Mouse (Mus musculus) testis, postnatal 10 days (tissue): ENCODE results near the gene Cfap157.

Source experiments
- DNase-seq: peaks from one replicate; pipeline ENCODE4 v3.0.0; 2021; ENCODE audit warnings: low spot score

Gene Cfap157

DNA sequence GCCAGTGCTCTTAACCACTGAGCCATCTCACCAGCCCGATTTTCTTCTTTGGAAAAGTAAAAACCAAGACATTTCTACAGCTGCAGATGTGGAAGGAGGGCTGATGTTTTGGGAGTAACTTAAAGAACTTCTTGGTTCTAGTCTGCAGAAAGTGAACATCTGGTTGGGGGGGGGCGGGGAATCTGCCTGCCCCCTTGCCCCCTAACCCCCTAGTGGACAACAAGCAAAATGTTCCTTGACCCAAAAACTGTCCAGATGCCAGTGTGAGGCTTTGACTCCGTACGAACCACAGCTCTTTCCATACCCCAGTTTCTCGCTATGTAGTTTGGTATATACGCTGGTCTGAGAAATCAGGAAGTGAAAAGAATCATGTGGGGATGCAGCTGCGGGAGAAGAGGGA is 34.0 kb downstream of the Cfap157 start:
- no peak for DNase-seq

DNA sequence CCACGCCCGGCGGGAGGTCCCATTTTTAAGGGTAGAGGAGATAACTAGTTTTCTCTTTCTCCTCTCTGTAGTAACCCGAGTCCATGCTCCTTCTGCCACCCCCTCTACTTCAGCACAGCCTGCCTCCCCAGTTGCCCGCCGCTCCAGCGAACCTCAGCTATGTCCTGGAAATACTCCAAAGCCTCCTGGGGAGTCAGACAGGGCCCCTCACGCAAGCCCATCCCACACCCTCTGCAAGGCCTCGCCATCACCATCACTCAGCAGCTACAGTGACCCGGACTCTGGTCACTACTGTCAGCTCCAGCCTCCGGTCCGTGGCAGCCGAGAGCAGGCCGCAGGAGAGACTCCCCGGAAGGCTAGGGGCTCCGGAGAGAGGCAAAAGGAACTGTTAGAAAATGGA is 35.1 kb downstream of the Cfap157 start:
- no peak for DNase-seq

DNA sequence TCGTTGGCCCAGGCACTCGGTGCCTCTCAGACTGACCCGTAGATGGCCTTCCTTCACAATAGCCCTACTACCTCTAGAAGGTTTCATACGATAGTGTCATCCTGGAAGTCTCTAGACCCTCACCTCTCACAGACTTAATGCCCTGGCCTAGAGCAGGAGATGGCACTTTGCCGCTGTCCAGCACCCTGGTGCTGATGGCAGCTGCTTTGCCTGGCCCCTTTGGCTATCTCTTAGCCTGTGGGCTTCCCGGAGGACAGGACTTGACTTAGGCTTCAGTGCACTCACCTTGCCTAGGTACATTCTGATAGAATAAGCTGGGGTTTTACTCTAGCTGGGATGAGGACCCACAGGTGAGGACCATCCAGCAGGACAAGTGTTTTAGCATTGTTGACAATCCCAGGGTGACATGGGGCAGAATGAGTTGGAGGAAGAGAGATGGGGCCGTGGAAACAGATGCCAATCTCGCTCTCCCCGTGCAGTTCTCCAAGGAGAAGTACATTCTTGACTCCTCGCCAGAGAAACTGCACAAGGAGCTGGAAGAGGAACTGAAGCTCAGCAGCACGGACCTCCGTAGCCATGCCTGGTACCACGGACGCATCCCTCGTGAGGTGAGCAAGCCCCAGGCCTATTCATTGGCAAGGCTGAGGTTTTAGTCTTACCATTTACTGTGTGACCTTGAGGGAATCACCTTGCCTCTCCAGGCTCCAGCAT is 39.8 kb downstream of the Cfap157 start:
- no peak for DNase-seq

DNA sequence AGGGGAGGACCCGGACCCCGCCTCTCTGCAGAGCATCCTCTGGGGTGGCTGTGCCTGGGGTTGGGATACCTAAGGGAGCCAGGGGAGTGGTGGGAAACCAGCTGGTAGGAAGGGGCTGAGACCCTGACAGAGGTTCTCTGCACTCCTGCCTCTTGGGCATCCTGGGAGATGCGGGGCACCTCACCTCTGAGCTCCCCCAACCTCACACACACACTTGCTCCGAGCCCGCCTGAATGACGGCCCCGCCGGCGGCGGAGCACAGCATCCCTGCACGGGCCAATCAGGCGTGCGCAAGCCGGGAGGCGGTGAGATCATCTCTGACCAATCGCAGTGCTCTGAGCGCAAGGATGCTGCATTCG is 42.1 kb downstream of the Cfap157 start:
- DNase-seq: no peak

DNA sequence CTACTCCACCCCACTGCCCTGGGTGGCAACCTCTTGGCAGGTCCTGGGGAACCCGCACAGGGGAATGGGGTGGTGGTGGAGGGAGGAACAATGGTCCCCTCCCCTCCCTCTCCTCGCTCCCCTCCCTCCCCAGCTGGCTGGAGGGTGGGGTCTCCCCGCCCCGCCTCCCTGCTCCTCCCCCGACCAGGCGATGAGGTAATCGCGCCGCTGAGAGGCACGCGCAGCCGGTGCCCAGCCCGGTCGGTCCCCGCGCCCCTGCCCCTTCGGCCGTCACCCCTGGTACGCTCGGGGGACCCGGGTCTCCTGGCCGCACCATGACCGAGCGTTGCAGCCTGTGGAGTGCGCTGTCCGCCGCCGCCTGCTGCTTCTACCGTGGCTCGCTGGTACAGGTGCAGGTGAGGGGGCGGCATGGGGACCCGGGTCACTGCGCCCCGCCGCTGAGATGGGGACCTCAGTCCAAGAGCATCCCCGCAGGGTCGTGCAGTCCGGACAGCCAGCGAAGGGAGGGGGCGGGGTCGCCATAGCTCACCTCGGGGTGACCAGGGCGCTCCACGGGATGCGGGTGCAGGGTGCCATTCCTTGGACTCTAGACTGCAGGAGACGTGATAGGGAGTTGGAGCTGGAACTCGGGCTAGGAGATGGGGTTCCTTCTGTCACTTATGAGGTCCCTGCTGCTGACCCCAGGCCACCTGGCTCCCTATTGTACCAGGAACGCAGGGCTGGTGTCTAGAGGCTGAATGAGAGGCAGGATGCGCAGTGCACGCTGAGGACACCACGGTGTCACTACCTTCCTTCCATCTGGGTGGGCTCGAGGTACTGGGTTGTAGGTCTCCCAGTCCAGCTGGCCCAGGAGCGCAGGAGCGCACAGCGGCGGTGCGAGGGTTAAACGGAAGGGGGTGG is 42.7 kb downstream of the Cfap157 start:
- peak; percentile 68 for DNase-seq

DNA sequence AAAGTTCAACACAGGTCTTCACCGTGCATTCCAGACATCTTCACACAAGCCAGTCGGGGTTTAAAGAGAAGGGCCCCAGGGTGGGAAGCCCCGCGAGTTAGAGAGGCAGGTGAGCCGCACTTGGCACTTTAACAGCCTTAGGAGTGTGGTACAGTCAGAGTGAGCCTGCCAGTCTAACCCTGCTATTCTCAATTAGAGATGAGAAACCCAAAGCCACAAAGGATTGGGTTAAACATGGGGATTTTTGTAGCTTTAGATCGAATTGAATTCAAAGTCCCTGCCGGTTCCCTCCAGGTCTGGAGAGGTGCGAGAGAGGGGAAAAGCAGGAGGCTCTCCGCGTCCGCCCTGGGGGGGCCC is 43.3 kb downstream of the Cfap157 start, which contains the start of gene 6330409D20Rik:
TSS of gene 6330409D20Rik (minus strand) at position 101 of the 357 bp plus-strand sequence.
- DNase-seq: no peak

DNA sequence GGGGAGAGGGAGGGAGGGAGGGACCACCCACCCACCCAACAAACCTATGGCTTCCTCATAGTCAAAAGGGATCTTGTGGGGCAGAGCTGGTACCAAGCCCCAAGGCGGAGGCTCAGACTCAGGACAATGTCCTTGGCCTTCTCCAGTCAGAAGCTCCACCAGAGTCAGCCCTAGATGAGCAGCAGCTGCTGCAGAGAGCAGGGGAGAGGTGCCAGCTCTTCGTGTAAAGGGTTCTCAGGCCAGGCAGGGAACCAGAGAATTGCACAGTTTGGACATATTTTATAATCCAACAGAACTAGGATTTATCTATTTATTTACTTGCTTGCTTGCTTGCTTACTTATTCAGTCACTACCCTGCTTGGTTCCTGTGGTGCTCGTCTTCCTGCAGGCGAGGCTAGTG is 44.9 kb downstream of the Cfap157 start:
- no peak for DNase-seq

DNA sequence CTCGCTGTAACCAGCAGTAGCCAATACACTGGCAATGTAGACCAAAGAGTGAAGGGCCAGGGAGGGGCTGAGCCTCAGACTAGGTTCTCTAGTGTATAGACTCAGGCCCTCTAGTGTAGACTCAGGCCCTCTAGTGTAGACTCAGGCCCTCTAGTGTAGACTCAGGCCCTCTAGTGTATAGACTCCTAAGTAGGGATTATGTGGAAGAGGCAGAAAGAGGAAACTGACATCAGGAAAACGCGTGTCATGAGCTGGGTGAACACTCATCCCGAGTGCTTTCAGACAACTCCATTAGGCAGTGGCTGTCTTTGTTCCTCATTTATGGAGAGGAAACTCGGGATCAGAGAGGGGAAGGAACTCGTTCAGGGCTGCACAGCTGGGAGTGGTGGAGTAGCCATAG is 47.2 kb downstream of the Cfap157 start:
- DNase-seq: no peak

DNA sequence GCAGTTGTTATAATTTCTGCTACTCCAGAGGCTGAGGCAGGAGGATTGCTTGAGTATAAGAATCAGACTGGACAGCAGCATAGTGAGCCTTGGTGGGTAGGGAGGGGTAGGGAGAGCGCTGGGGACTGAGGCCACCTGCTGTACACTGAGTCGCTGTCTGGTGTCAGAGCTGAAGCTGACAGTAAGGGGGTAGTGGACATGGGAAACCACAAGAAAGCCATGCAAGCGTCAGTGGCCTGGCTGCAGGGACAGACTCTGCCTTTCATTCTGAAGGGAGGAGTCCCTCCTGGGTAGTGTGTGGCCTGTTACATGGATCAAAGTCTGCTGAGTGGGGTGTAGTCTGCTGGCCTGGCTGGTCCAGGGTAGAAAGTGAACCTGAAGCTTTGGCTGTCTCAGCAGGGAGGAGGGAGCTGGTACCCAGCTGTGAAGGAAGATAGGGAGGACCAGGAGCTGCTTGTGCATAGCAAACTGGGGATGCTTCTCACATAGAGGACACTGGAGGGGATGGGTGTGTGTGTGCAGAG is 47.9 kb downstream of the Cfap157 start:
- no peak for DNase-seq

DNA sequence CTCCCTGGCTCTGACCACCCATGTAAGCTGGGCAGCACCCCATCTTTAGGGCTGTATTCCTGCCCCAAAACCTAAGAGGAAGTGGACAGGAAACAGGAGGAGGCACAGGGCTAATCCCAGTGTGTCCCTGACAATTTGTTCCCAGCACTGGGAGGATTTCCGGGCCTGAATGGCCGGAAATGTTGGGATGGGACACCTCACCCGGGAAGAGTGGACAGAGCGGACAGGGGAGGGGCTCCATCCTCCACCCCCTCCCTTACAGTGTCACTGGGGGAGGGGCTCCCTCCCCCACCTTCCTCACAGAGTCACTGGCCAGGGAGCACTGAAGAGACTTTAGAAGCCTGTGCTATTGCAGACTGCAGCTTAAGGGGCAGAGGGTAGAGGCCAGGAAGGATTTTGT is 49.3 kb downstream of the Cfap157 start:
- peak; percentile 43 for DNase-seq

DNA sequence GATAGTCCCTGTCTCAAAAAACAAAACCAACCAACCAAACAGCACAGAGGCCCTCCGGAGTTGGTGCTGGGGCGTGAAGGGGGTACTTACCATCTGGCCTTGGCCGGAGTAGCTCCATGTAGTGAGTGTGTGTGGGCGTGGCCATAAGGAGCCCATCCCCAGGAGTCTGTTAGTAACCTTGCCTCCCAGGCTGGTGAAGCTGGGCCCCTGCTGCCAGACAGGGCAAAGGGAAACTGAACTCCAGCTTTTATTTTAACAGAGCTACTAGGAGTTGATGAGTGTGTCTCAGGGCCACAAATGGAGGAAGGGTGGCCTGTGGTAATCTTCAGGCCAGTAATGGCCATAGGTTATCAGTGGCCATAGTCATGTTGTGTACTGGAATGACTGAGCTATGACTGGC is 49.7 kb downstream of the Cfap157 start:
- peak; percentile 41 for DNase-seq

DNA sequence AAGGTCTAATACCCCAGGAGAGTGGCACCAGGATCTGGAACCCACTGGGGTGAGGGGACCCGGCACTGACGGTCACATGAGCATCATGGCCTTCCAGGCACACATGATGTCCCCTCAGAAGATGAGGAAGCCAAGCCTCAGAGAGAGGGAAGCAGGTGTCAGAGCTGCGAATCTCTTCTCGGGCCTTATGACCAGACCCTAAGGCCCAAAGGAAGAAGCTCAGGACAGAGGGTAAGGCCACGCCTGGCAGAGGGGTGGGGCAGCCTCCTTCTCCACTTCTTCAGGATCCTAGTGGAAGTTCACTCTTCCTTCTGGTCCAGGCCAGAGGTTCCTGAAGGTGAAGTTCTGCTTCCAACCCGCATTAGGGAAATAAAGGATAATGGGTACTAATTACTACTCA is 51.5 kb downstream of the Cfap157 start:
- DNase-seq: no peak

DNA sequence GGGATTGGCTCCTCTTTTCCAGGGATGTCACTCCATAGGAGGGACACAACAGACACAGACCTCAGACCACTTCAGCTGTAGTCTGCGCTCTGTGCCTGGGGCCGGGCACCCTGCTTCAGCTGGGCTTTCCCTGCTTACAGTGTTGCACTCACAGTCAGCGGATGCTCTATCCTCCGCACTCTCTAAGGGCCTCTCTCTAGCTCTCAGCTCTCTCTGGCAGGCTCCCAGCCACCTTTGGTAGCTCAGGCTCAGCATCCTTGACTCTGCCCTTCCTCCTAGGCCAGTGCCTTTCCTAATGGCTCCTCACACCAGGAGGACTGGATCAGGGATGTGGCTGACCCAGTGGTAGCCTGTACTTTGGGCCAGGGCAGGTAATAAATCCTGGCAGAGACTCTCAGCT is 52.3 kb downstream of the Cfap157 start:
- DNase-seq: no peak

DNA sequence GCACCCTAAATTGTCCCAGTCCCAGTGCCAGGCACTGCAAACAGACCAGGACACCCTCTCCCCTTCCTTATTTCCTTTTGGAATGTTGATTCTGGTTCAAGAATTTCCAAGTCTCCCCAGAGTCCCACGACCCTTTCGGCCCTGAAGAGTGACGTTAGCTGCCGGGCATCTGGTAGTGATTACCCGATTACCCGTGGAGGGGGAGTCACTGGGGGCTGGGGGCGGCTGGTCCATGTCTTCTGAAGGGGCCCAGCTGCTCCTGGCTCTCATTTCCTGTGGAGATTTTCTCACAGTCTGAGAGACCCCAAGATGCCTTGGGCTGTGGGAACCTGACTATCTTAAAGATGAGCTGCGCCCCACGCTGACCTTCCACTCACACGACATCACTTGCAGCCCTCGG is 53.4 kb downstream of the Cfap157 start:
- peak; percentile 46 for DNase-seq

DNA sequence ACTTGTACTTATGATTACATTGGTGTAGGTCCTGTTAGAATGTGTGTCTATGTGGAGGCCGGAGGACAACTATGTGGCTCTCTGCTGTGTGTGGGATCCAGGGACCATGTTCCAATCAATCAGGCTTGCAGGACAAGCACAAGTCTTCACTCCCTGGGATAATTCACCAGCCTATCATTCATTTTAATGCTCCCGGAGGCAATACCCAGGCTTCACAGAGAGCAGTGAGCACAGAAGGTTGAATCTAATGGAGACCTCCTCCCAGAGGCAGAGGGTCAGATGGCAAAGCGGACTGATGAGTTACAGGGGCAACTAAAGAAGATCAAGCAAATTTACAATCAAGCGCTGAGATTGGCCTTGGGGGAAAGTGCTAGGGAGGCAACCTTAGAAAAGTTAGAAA is 54.7 kb downstream of the Cfap157 start:
- DNase-seq: no peak

DNA sequence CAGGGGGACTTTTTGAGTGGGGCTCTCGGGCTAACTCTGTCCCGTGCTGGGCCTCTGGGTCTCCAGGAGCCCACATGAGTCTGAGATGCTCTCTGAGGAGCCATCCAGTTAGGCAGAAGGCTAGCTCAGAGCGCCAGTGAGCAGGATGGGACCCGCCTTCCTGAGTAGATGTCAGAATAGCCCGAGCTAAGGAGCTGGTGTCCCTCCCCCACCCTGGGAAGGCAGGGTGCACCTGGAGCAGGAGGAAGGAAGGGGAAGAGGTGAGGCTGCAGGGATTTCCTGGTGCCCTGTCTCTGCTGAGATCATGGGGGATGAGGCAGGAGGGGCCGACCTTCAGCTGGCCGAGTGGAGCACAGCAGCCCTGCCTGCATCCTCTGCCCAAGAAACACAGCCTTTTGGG is 55.8 kb downstream of the Cfap157 start:
- DNase-seq: peak; percentile 46

DNA sequence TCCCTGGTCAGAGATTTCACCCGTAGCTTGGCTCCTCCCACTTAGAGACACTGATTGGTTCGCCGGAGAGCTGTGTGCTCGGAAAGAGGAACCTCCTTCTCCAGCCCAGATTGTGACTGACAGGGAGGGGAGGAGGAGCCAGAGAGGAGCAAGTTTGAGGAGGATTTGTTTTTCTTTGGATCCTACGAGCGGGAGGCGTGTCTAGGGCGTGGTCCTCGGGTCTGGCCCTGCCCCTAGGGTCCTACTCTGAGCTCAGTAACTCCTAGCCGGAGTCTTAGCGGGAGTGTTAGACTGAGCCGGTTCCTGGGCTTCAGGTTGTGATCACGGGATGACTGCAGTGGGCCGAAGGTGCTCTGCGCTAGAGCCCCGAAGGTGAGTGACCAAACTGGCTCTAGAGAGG is 56.8 kb downstream of the Cfap157 start:
- DNase-seq: peak; percentile 94
